Comparison of ENCODE assay signal across 20 mouse cellular contexts in genomic region chr7:34659386-34660085, GRCm38 (mm10). TPM values are rescaled to one million over a fixed set of nuclear protein-coding genes. Genes with fewer than 3 reads are reported as not detected.
DNase-seq lines count a peak whose midpoint lies in the region; ATAC-seq and TF ChIP-seq lines count a peak whose summit lies in the region.
"Had no signal": no experiment of that assay in that cellular context is flagged by ENCODE, and none has a peak within 500 bp of the region (broad histone marks: within the 10 kb centered on the region; RNA-seq: fewer than 3 reads in every experiment).

No protein-coding gene starts in this region.

- TF ChIP-seq CTCF in kidney, adult 2 months (conservative IDR thresholded peaks at IDR 0.05; ENCODE audit: insufficient read depth, insufficient read length, low read depth, low read length): no peak

- H3K4me1 ChIP-seq in kidney, adult 2 months (ENCODE audit: control insufficient read depth, insufficient read depth, low read length): peaks cover 11% of the 10 kb centered on the region
- H3K4me1 ChIP-seq in kidney, embryonic 16.5 days (ENCODE audit: insufficient read depth, low read length): peaks cover 7% of the 10 kb centered on the region; the same call in 1 of the 2 replicates

- 48% methylated on average over 6 of the region's 6 CpGs for WGBS in kidney, adult 2 months
- WGBS in kidney, embryonic 16.5 days: 63% methylated on average over 6 of the region's 6 CpGs

- no peak overlapping the region for H3K4me3 ChIP-seq in kidney, adult 2 months (ENCODE audit: insufficient read depth, low read depth, low read length)
- no peak overlapping the region for H3K4me3 ChIP-seq in kidney, embryonic 16.5 days (ENCODE audit: low read length)
- H3K4me3 ChIP-seq: embryonic facial prominence, embryonic 13.5 days; limb, embryonic 12.5 days; midbrain, embryonic 13.5 days; myocyte; neural tube, embryonic 15.5 days had no signal

- TF ChIP-seq POLR2A in kidney, adult 2 months (IDR thresholded peaks at IDR 0.05; ENCODE audit: low read depth, low read length): no peak

- peak overlapping the region; percentile 80 for H3K27ac ChIP-seq in kidney, adult 2 months (ENCODE audit: insufficient read depth, low read depth, low read length)
- H3K27ac ChIP-seq in kidney, embryonic 16.5 days (ENCODE audit: low read length): no peak overlapping the region
- H3K27ac ChIP-seq: embryonic facial prominence, embryonic 13.5 days; limb, embryonic 12.5 days; midbrain, embryonic 13.5 days; neural tube, embryonic 15.5 days had no signal

- H3K27me3 ChIP-seq in kidney, adult 2 months (replicated peaks; ENCODE audit: control insufficient read depth, insufficient read depth, low read length): no peaks in the 10 kb centered on the region
- no peaks in the 10 kb centered on the region for H3K27me3 ChIP-seq in kidney, embryonic 16.5 days (ENCODE audit: insufficient read depth, low read length)
- H3K27me3 ChIP-seq: embryonic facial prominence, embryonic 13.5 days; limb, embryonic 12.5 days; midbrain, embryonic 13.5 days; neural tube, embryonic 15.5 days had no signal

- H3K4me2 ChIP-seq in kidney, embryonic 16.5 days (replicated peaks; ENCODE audit: low read depth, low read length): no peak overlapping the region
- H3K4me2 ChIP-seq: embryonic facial prominence, embryonic 13.5 days; limb, embryonic 12.5 days; midbrain, embryonic 13.5 days; neural tube, embryonic 15.5 days had no signal

- no peak overlapping the region for H3K9ac ChIP-seq in kidney, embryonic 16.5 days (replicated peaks; ENCODE audit: low read length)
- H3K9ac ChIP-seq: embryonic facial prominence, embryonic 13.5 days; limb, embryonic 12.5 days; midbrain, embryonic 13.5 days; neural tube, embryonic 15.5 days had no signal

- no peak for ATAC-seq in kidney, embryonic 16.5 days (ENCODE audit: low FRiP score, low TSS enrichment)
- ATAC-seq: CD4-positive, CD25-positive, alpha-beta regulatory T cell, adult 4 months; forebrain, embryonic 16.5 days; midbrain, embryonic 13.5 days had no signal

- no peaks in the 10 kb centered on the region for H3K36me3 ChIP-seq in kidney, adult 2 months (ENCODE audit: control insufficient read depth, insufficient read depth, low read length)
- H3K36me3 ChIP-seq in kidney, embryonic 16.5 days (ENCODE audit: insufficient read depth, low read length): no peaks in the 10 kb centered on the region
- H3K36me3 ChIP-seq: embryonic facial prominence, embryonic 13.5 days; limb, embryonic 12.5 days; midbrain, embryonic 13.5 days; neural tube, embryonic 15.5 days had no signal

- no peaks in the 10 kb centered on the region for H3K9me3 ChIP-seq in kidney, embryonic 16.5 days (ENCODE audit: low read length)
- H3K9me3 ChIP-seq: embryonic facial prominence, embryonic 13.5 days; limb, embryonic 12.5 days; midbrain, embryonic 13.5 days; neural tube, embryonic 15.5 days had no signal

- DNase-seq in adrenal gland, adult 2 months: peak; percentile 22
- no peak for DNase-seq in adrenal gland, postnatal 4 days (ENCODE audit: low spot score in 2 of 2)
- DNase-seq in kidney, adult 2 months: peak; percentile 87
- DNase-seq in kidney, postnatal 25 days: peak; percentile 65 to 76
- peak; percentile 82 for DNase-seq in yolk sac, embryonic 10.5 days (ENCODE audit: low spot score)
- no peak for DNase-seq in T-cell, adult 2 months (ENCODE audit: low spot score)
- no peak for DNase-seq in testis, postnatal 14 days (ENCODE audit: low spot score)
- DNase-seq: cerebellum, adult 18-20 months; heart, postnatal 4 days; thymus, postnatal 25 days had no signal

RNA-seq across cellular contexts. Expression of gene Kctd15, which starts 3.0 kb away (rescaled TPM):
- total RNA-seq in adrenal gland, adult 2 months (2021): 10 to 100 TPM in 1 of 2 experiments, 1 to 10 TPM in 1; 5.3 to 14.4 TPM
- 8.7 and 11.6 TPM in 2 replicates for polyA plus RNA-seq in adrenal gland, adult 2 months (2012; rRNA removed)
- total RNA-seq in adrenal gland, postnatal 4 days (2021): 10 to 100 TPM; 15.6 to 19.9 TPM
- polyA plus RNA-seq in kidney, adult 2 months (2012; rRNA removed): 18.3 and 19.8 TPM in 2 replicates
- 41.6 and 41.9 TPM in 2 replicates for polyA plus RNA-seq in kidney, embryonic 16.5 days (2015; fragmentation: Nextera tagmentation; extraction: Ambion mirVana)
- total RNA-seq: granulocyte monocyte progenitor cell, adult 5-6 weeks; MEL had no signal
- polyA plus RNA-seq: CD4-positive, CD25-positive, alpha-beta regulatory T cell, adult 4 months had no signal

Comparison
In these comparisons a context has a peak if more than half of its experiments do, and no peak if none do; other contexts are left out.
1. DNase-seq: peak in adrenal gland, adult 2 months (single experiment), kidney, adult 2 months (single experiment), kidney, postnatal 25 days (2 of 2) and yolk sac, embryonic 10.5 days (single experiment); none in adrenal gland, postnatal 4 days (0 of 2), T-cell, adult 2 months (single experiment) and testis, postnatal 14 days (single experiment).